Mouse (Mus musculus) midbrain, embryonic 12.5 days (tissue): ENCODE measurements at regions not wholly inside any gene's neighbourhood (a gene's known extent, or its start where the extent isn't known, plus 50 kb on each side); places are given as distances from the start of the nearest gene placed in this dataset.

ENCODE experiments used
- ATAC-seq: fragments of 200-750 bp; cut with Nextera tagmentation; 2 replicates; pipeline ENCODE4 v1.8.0; 2017; ENCODE audit warnings: low read depth, moderate TSS enrichment, moderate library complexity; ENCODE audit not compliant: low FRiP score
- H3K27ac ChIP-seq: fragments of 300-500 bp; sonication (generic); replicated peaks from 2 replicates; pipeline ENCODE4 v1.5.1; 2016; ENCODE audit warnings: mild to moderate bottlenecking
- H3K27me3 ChIP-seq: fragments of 300-500 bp; sonication (generic); 2 replicates; pipeline ENCODE4 v1.6.1; 2016; ENCODE audit warnings: mild to moderate bottlenecking
- H3K36me3 ChIP-seq: fragments of 300-500 bp; sonication (generic); 2 replicates; pipeline ENCODE4 v1.6.1; 2016
- H3K4me1 ChIP-seq: fragments of 300-500 bp; sonication (generic); 2 replicates; pipeline ENCODE4 v1.6.1; 2016
- H3K4me2 ChIP-seq: fragments of 300-500 bp; sonication (generic); replicated peaks from 2 replicates; pipeline ENCODE4 v1.6.1; 2016; ENCODE audit warnings: mild to moderate bottlenecking, moderate library complexity
- H3K4me3 ChIP-seq: fragments of 300-500 bp; sonication (generic); 2 replicates; pipeline ENCODE4 v1.5.1; 2016; ENCODE audit warnings: mild to moderate bottlenecking
- H3K9ac ChIP-seq: fragments of 300-500 bp; sonication (generic); replicated peaks from 2 replicates; pipeline ENCODE4 v1.6.1; 2016; ENCODE audit warnings: mild to moderate bottlenecking, moderate library complexity
- H3K9me3 ChIP-seq: fragments of 300-500 bp; sonication (generic); 2 replicates; pipeline ENCODE4 v1.6.1; 2016; ENCODE audit warnings: mild to moderate bottlenecking
- WGBS: fragments of 180-500 bp; shearing (Covaris S2); methylation state at CpG from one replicate; pipeline ENCODE4 v1.1.7; 2016; 5-methylcytosine and 5-hydroxymethylcytosine counted together

GRCm38 (mm10) chr9:63087195-63087594 lies 61.6 kb downstream of the Skor1 start:
- Histone ChIP-seq H3K36me3 (no peaks in the 10 kb centered on the region), H3K4me1 (peaks cover 19% of the 10 kb centered on the region), H3K27me3 (no peaks in the 10 kb centered on the region; the same call in 1 of the 2 replicates), H3K27ac (no peak overlapping the region), H3K9ac (no peak overlapping the region), H3K9me3 (no peaks in the 10 kb centered on the region), H3K4me2 (no peak overlapping the region), H3K4me3 (no peak overlapping the region)
- WGBS = 71% methylated on average over 4 of the region's 4 CpGs
- no peak for ATAC-seq

GRCm38 (mm10) chr9:63086671-63087070 lies 62.1 kb downstream of the Skor1 start:
- ATAC-seq = no peak
- WGBS = 35% methylated on average over 1 of the region's 1 CpGs
- H3K4me2 ChIP-seq = no peak overlapping the region
- H3K27ac ChIP-seq = no peak overlapping the region
- no peak overlapping the region for H3K4me3 ChIP-seq
- H3K36me3 ChIP-seq = no peaks in the 10 kb centered on the region
- peaks cover 13% of the 10 kb centered on the region for H3K4me1 ChIP-seq
- no peak overlapping the region for H3K9ac ChIP-seq
- no peaks in the 10 kb centered on the region for H3K9me3 ChIP-seq
- H3K27me3 ChIP-seq = no peaks in the 10 kb centered on the region; the same call in 1 of the 2 replicates

- WGBS = 88% methylated on average over 7 of the region's 7 CpGs
- H3K9ac ChIP-seq = no peak overlapping the region
- H3K4me3 ChIP-seq = no peak overlapping the region
- no peak for ATAC-seq
- no peak overlapping the region for H3K4me2 ChIP-seq
- no peaks in the 10 kb centered on the region for H3K9me3 ChIP-seq
- no peaks in the 10 kb centered on the region for H3K4me1 ChIP-seq
- no peak overlapping the region for H3K27ac ChIP-seq
- no peaks in the 10 kb centered on the region for H3K27me3 ChIP-seq
- H3K36me3 ChIP-seq = no peaks in the 10 kb centered on the region
Observed at GRCm38 (mm10) chr9:63082830-63083229, 65.9 kb downstream of the Skor1 start.

GRCm38 (mm10) chr9:63082311-63082710 lies 66.5 kb downstream of the Skor1 start:
- 94% methylated on average over 3 of the region's 3 CpGs for WGBS
- Histone ChIP-seq H3K4me3 (no peak overlapping the region), H3K36me3 (no peaks in the 10 kb centered on the region), H3K4me2 (no peak overlapping the region), H3K9me3 (no peaks in the 10 kb centered on the region), H3K27me3 (no peaks in the 10 kb centered on the region), H3K4me1 (no peaks in the 10 kb centered on the region), H3K27ac (no peak overlapping the region), H3K9ac (no peak overlapping the region)
- ATAC-seq = no peak

- H3K36me3 ChIP-seq = no peaks in the 10 kb centered on the region
- peaks cover 2% of the 10 kb centered on the region; the same call in 1 of the 2 replicates for H3K4me1 ChIP-seq
- H3K9me3 ChIP-seq = 0 out of 2 replicates have a peak, but pooled peaks cover 3% of the 10 kb centered on the region
- no peak overlapping the region for H3K4me2 ChIP-seq
- no peak overlapping the region for H3K27ac ChIP-seq
- no peak overlapping the region for H3K4me3 ChIP-seq
- no peak overlapping the region for H3K9ac ChIP-seq
- H3K27me3 ChIP-seq = no peaks in the 10 kb centered on the region
- 96% methylated on average over 5 of the region's 5 CpGs for WGBS
- no peak for ATAC-seq
Observed at GRCm38 (mm10) chr9:63080406-63080805, 68.4 kb downstream of the Skor1 start.

GRCm38 (mm10) chr9:63075252-63075651 lies 73.5 kb downstream of the Skor1 start:
- no peak overlapping the region for H3K27ac ChIP-seq
- H3K9ac ChIP-seq = no peak overlapping the region
- 13% methylated on average over 5 of the region's 5 CpGs for WGBS
- H3K9me3 ChIP-seq = 0 out of 2 replicates have a peak, but pooled peaks cover 3% of the 10 kb centered on the region
- H3K27me3 ChIP-seq = peaks cover 6% of the 10 kb centered on the region; the same call in 1 of the 2 replicates
- H3K36me3 ChIP-seq = no peaks in the 10 kb centered on the region
- H3K4me1 ChIP-seq = peaks cover 16% of the 10 kb centered on the region; the same call in 1 of the 2 replicates
- no peak overlapping the region for H3K4me2 ChIP-seq
- ATAC-seq = no peak
- no peak overlapping the region for H3K4me3 ChIP-seq

GRCm38 (mm10) chr9:63074803-63075202 lies 74.0 kb downstream of the Skor1 start:
- no peak for ATAC-seq
- Histone ChIP-seq H3K4me2 (no peak overlapping the region), H3K4me3 (no peak overlapping the region), H3K9ac (no peak overlapping the region), H3K27me3 (peaks cover 6% of the 10 kb centered on the region; the same call in 1 of the 2 replicates), H3K27ac (no peak overlapping the region), H3K36me3 (no peaks in the 10 kb centered on the region), H3K4me1 (peaks cover 19% of the 10 kb centered on the region; the same call in 1 of the 2 replicates), H3K9me3 (0 out of 2 replicates have a peak, but pooled peaks cover 3% of the 10 kb centered on the region)
- 29% methylated on average over 7 of the region's 7 CpGs for WGBS

GRCm38 (mm10) chr9:63074023-63074750 lies 74.6 kb downstream of the Skor1 start:
- 18% methylated on average over 10 of the region's 10 CpGs for WGBS
- Histone ChIP-seq H3K9ac (no peak overlapping the region), H3K27ac (no peak overlapping the region), H3K4me1 (peaks cover 19% of the 10 kb centered on the region; the same call in 1 of the 2 replicates), H3K9me3 (0 out of 2 replicates have a peak, but pooled peaks cover 3% of the 10 kb centered on the region), H3K4me3 (no peak overlapping the region), H3K4me2 (no peak overlapping the region), H3K36me3 (no peaks in the 10 kb centered on the region), H3K27me3 (peaks cover 6% of the 10 kb centered on the region; the same call in 1 of the 2 replicates)
- no peak for ATAC-seq

GRCm38 (mm10) chr9:63071032-63071431 lies 77.7 kb downstream of the Skor1 start:
- 62% methylated on average over 6 of the region's 6 CpGs for WGBS
- no peak for ATAC-seq
- Histone ChIP-seq H3K4me2 (no peak overlapping the region), H3K36me3 (no peaks in the 10 kb centered on the region), H3K4me1 (peaks cover 19% of the 10 kb centered on the region; the same call in 1 of the 2 replicates), H3K27ac (no peak overlapping the region), H3K27me3 (peaks cover 6% of the 10 kb centered on the region; the same call in 1 of the 2 replicates), H3K9me3 (no peaks in the 10 kb centered on the region), H3K4me3 (no peak overlapping the region), H3K9ac (no peak overlapping the region)

- Histone ChIP-seq H3K27me3 (peaks cover 6% of the 10 kb centered on the region; the same call in 1 of the 2 replicates), H3K27ac (no peak overlapping the region), H3K4me2 (no peak overlapping the region), H3K9me3 (no peaks in the 10 kb centered on the region), H3K4me3 (no peak overlapping the region), H3K36me3 (no peaks in the 10 kb centered on the region), H3K4me1 (peaks cover 13% of the 10 kb centered on the region; the same call in 1 of the 2 replicates), H3K9ac (no peak overlapping the region)
- WGBS = 67% methylated on average over 6 of the region's 6 CpGs
- ATAC-seq = no peak
Observed at GRCm38 (mm10) chr9:63069919-63070318, 78.8 kb downstream of the Skor1 start.

- H3K4me1 ChIP-seq = 0 out of 2 replicates have a peak, but pooled peaks cover 3% of the 10 kb centered on the region
- no peak overlapping the region for H3K4me3 ChIP-seq
- ATAC-seq = no peak
- H3K27ac ChIP-seq = no peak overlapping the region
- H3K4me2 ChIP-seq = no peak overlapping the region
- H3K9me3 ChIP-seq = peaks cover 11% of the 10 kb centered on the region
- WGBS = 78% methylated on average over 2 of the region's 2 CpGs
- H3K36me3 ChIP-seq = no peaks in the 10 kb centered on the region
- no peaks in the 10 kb centered on the region for H3K27me3 ChIP-seq
- H3K9ac ChIP-seq = no peak overlapping the region
Observed at GRCm38 (mm10) chr9:63067054-63067406, 79.3 kb upstream of the Pias1 start.

- no peaks in the 10 kb centered on the region for H3K36me3 ChIP-seq
- no peak overlapping the region for H3K27ac ChIP-seq
- WGBS = 85% methylated on average over 10 of the region's 10 CpGs
- H3K4me3 ChIP-seq = no peak overlapping the region
- no peak for ATAC-seq
- 0 out of 2 replicates have a peak, but pooled peaks cover 3% of the 10 kb centered on the region for H3K4me1 ChIP-seq
- no peak overlapping the region for H3K9ac ChIP-seq
- peaks cover under 1% of the 10 kb centered on the region; the same call in 1 of the 2 replicates for H3K27me3 ChIP-seq
- H3K4me2 ChIP-seq = no peak overlapping the region
- H3K9me3 ChIP-seq = peaks cover 11% of the 10 kb centered on the region
Observed at GRCm38 (mm10) chr9:63066384-63067053, 78.8 kb upstream of the Pias1 start.
